Mouse (Mus musculus) intestine, embryonic 15.5 days (tissue): ENCODE data around the gene Tbc1d22a. TPM values are rescaled to one million over a fixed set of nuclear protein-coding genes. Genes with fewer than 3 reads are reported as not detected.

Experiments used
- ATAC-seq: fragments of 200-750 bp; cut with Nextera tagmentation; 2 replicates; pipeline ENCODE4 v1.8.0; 2017; ENCODE audit warnings: moderate TSS enrichment, moderate library complexity
- H3K27ac ChIP-seq: fragments of 300-500 bp; sonication (generic); 2 replicates; pipeline ENCODE4 v1.5.1; 2015; ENCODE audit warnings: mild to moderate bottlenecking, inconsistent platforms
- H3K27me3 ChIP-seq: fragments of 300-500 bp; sonication (generic); replicated peaks from 2 replicates; pipeline ENCODE4 v1.6.1; 2015; ENCODE audit warnings: inconsistent platforms
- H3K36me3 ChIP-seq: fragments of 300-500 bp; sonication (generic); 2 replicates; pipeline ENCODE4 v1.6.1; 2015; ENCODE audit warnings: inconsistent platforms
- H3K4me1 ChIP-seq: fragments of 300-500 bp; sonication (generic); replicated peaks from 2 replicates; pipeline ENCODE4 v1.6.1; 2015; ENCODE audit warnings: inconsistent platforms
- H3K4me2 ChIP-seq: fragments of 300-500 bp; sonication (generic); replicated peaks from 2 replicates; pipeline ENCODE4 v1.6.1; 2015; ENCODE audit warnings: mild to moderate bottlenecking, inconsistent platforms
- H3K4me3 ChIP-seq: fragments of 300-500 bp; sonication (generic); replicated peaks from 2 replicates; pipeline ENCODE4 v1.5.1; 2015; ENCODE audit warnings: inconsistent platforms
- H3K9ac ChIP-seq: fragments of 300-500 bp; sonication (generic); 2 replicates; pipeline ENCODE4 v1.6.1; 2015; ENCODE audit warnings: inconsistent platforms
- H3K9me3 ChIP-seq: fragments of 300-500 bp; sonication (generic); 2 replicates; pipeline ENCODE4 v1.6.1; 2016; ENCODE audit warnings: inconsistent platforms
- WGBS: fragments of 180-500 bp; shearing (Covaris S2); methylation state at CpG from one replicate; pipeline ENCODE4 v1.1.7; 2015; 5-methylcytosine and 5-hydroxymethylcytosine counted together
- polyA plus RNA-seq: library from polyadenylated mRNA; unstranded; fragments of >200 nt; fragmentation: Nextera tagmentation; extraction: Ambion mirVana; gene quantifications from 2 replicates; pipeline ENCODE4 v1.2.1, GENCODE M21; 2015

Gene Tbc1d22a
- polyA plus RNA-seq, 1 experiment from 2014 or later, result 10.0 TPM

DNA sequence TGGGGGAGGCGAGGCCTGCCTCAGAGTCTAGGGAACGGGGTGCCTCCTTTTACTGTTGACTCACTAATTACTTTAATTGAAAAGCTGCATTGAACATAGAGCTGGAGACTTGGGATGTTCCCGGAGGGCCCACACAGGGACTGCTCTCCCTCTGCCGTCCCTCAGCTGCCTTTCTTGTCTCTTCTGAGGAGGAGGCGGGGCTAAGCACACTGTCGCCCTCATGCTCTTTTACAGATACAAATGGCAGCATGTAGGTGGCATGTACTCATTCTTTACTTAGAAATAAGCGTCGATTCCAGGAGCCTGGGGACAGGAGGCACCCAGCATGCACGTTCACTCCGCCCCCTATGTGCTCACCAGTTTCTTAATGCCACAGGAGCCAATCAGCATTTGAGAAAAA is 39.2 kb downstream of the Tbc1d22a start:
- no peaks in the 10 kb centered on the region for H3K4me1 ChIP-seq
- ATAC-seq, result no peak
- H3K9ac ChIP-seq, result no peak overlapping the region
- H3K27ac ChIP-seq, result no peak overlapping the region
- no peaks in the 10 kb centered on the region for H3K36me3 ChIP-seq
- no peak overlapping the region for H3K4me3 ChIP-seq
- H3K27me3 ChIP-seq, result no peaks in the 10 kb centered on the region
- WGBS, result 61% methylated on average over 10 of the region's 10 CpGs
- H3K4me2 ChIP-seq, result no peak overlapping the region
- no peaks in the 10 kb centered on the region for H3K9me3 ChIP-seq

DNA sequence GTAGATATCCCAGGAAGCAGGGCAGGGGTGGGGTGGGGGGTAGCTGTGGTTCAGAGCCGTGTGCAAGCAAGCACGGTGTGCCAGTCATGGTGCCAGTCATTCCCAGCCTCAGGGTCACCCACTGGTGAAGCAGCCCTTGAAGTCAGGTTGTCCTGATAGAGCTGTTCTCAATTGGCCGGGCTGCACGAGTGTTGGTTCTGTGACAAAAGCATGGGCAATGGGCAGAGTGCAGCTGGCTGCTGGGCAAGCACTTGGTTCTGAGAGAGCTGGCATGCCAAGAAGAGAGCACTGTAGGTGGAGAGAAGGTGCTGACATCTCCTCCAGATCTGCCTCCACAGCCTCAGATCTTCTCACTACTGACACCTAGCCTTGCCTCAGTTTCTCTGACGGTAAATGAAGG is 41.9 kb downstream of the Tbc1d22a start:
- H3K9me3 ChIP-seq, result no peaks in the 10 kb centered on the region
- H3K4me1 ChIP-seq, result no peaks in the 10 kb centered on the region
- WGBS, result 83% methylated on average over 5 of the region's 5 CpGs

DNA sequence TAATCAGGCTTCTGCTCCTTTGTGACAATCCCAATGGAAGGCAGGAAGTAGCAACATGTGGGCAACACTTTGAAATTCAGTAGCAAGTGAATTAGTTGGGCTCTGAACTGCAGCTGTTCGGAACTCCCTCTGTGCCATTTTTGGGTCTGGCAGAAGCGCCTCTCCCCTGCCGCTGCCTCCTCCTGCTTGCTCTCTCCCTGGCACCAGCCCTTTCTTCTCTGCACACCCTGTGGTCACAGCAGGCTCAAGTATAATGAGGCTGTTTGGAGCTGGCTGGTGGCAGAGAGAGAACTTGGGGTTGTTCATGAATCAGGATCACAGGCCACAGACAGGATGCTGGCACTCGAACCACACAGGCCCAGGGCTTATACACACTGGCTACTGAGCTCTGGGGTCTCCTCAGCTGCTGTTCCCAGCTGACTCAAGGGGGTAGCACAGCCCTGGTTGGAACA is 42.5 kb downstream of the Tbc1d22a start:
- Histone ChIP-seq H3K9ac (no peak overlapping the region), H3K4me1 (no peaks in the 10 kb centered on the region), H3K36me3 (no peaks in the 10 kb centered on the region), H3K4me2 (no peak overlapping the region), H3K4me3 (no peak overlapping the region), H3K27me3 (no peaks in the 10 kb centered on the region), H3K27ac (no peak overlapping the region), H3K9me3 (no peaks in the 10 kb centered on the region)
- WGBS, result 74% methylated on average over 4 of the region's 4 CpGs
- ATAC-seq, result no peak

More for the DNA sequence above, 41.9 kb downstream of the Tbc1d22a start:
- Histone ChIP-seq H3K27ac (no peak overlapping the region), H3K4me3 (no peak overlapping the region), H3K4me2 (no peak overlapping the region), H3K27me3 (no peaks in the 10 kb centered on the region), H3K36me3 (no peaks in the 10 kb centered on the region), H3K9ac (no peak overlapping the region)
- no peak for ATAC-seq

DNA sequence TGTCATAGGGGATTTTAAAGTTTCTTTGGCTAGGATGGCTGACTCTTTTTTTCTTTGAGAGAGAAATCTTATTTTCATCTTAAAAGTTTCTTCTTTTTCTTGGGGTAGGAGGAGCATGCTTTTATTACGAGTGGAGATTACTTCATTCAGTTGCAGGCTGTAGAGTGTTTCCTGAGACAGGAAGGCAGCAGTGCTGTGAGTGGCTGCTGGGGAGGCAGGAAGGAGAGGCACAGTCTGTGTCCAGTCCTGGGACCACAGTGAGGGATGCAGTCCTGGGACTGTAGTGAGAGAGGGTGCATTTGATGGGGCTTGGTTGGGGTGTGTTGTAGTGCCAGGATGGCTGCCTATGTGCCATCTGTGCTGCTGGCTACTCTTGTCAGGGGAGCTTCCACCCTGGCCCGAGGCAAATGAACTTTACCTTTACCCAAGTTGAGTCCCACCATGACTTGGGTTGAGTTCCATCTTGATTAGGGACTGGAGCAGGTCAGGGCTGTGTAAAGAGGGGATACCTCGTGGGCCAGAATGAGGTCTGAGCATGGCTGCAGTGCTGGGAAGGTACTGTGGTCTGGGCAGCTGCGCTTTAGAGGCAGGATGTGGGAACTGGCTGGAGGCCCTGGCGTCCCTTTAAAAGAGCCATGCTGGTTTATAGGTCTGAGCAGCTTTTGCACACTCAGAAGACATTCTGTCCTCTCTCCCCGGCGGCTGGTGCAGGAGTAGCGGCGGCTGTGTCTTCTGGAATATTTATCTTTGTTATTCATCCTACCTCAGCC is 43.8 kb downstream of the Tbc1d22a start:
- H3K4me1 ChIP-seq, result no peaks in the 10 kb centered on the region
- no peaks in the 10 kb centered on the region for H3K27me3 ChIP-seq
- H3K9ac ChIP-seq, result no peak overlapping the region
- H3K27ac ChIP-seq, result no peak overlapping the region
- H3K4me3 ChIP-seq, result no peak overlapping the region
- H3K36me3 ChIP-seq, result no peaks in the 10 kb centered on the region
- ATAC-seq, result no peak
- WGBS, result 77% methylated on average over 9 of the region's 9 CpGs
- H3K4me2 ChIP-seq, result no peak overlapping the region
- H3K9me3 ChIP-seq, result no peaks in the 10 kb centered on the region

DNA sequence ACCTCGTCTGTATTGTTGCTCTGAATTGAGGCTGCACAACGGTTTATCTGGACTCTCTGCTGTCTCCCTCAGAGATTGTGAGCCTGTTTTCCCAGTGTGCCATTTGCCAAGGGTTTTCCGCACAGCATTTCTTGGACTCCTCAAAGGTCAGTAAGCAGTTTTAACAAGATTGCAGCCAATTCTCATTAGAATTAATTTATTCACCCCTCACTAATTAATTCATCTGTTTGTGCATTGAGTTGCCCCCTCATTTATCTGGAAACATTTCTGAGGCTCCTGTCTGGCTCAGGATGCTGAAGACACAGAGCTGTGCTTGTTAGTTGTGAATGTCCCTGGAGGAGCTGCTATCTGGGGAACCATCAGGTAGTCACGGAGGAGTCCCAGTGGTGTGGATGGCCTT is 45.0 kb downstream of the Tbc1d22a start:
- Histone ChIP-seq H3K9me3 (no peaks in the 10 kb centered on the region), H3K9ac (no peak overlapping the region), H3K4me2 (no peak overlapping the region), H3K4me3 (no peak overlapping the region), H3K27me3 (no peaks in the 10 kb centered on the region), H3K27ac (no peak overlapping the region), H3K4me1 (no peaks in the 10 kb centered on the region), H3K36me3 (no peaks in the 10 kb centered on the region)
- no peak for ATAC-seq
- WGBS, result 77% methylated on average over 4 of the region's 4 CpGs

DNA sequence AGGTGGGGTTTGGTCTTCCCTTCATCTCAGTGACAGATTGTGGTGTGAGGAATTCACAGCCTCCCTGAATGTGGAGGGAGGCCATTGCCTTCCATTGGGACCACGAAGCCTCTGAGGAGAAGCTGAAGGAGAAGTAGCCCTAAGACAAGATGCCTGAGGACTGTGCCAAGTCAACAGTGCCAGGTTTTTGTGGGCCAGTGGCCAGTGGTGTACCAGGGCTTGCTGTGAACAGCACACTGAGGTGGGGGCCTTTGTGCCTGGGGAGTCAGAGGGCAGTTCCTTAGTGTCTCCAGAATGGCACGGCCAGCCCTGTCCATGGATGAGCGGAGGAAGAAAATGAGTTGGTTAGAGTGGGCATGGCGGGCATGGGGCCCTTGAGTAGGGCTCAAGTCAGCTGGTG is 45.9 kb downstream of the Tbc1d22a start:
- no peaks in the 10 kb centered on the region for H3K27me3 ChIP-seq
- ATAC-seq, result no peak
- 89% methylated on average over 4 of the region's 4 CpGs for WGBS
- no peak overlapping the region for H3K9ac ChIP-seq
- H3K4me3 ChIP-seq, result no peak overlapping the region
- H3K4me2 ChIP-seq, result no peak overlapping the region
- no peaks in the 10 kb centered on the region for H3K36me3 ChIP-seq
- H3K27ac ChIP-seq, result no peak overlapping the region
- H3K4me1 ChIP-seq, result no peaks in the 10 kb centered on the region
- H3K9me3 ChIP-seq, result no peaks in the 10 kb centered on the region

DNA sequence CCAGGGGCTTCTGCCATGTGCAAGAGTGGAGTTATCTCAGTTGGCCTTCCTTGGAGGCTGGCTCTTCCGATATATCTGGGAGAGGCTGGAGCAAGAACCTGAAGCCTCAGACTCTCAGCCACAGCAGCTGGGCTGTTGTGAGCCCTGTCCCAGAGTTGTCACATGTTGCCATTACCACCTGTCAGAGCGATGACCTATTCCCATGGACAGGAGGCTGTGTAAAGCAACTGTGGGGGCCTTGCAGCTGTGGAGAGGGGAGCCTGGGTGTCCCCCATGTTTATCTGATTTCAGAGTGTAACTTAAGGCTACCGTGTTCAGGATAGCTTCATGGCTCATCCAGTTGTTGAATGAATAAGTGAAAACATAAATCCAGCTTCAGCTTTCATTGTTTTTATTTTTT is 50.1 kb downstream of the Tbc1d22a start:
- no peak overlapping the region for H3K27ac ChIP-seq
- H3K36me3 ChIP-seq, result no peaks in the 10 kb centered on the region
- no peak for ATAC-seq
- H3K4me3 ChIP-seq, result no peak overlapping the region
- 75% methylated on average over 3 of the region's 3 CpGs for WGBS
- H3K9me3 ChIP-seq, result no peaks in the 10 kb centered on the region
- no peaks in the 10 kb centered on the region for H3K27me3 ChIP-seq
- H3K9ac ChIP-seq, result no peak overlapping the region
- no peak overlapping the region for H3K4me2 ChIP-seq
- H3K4me1 ChIP-seq, result no peaks in the 10 kb centered on the region

DNA sequence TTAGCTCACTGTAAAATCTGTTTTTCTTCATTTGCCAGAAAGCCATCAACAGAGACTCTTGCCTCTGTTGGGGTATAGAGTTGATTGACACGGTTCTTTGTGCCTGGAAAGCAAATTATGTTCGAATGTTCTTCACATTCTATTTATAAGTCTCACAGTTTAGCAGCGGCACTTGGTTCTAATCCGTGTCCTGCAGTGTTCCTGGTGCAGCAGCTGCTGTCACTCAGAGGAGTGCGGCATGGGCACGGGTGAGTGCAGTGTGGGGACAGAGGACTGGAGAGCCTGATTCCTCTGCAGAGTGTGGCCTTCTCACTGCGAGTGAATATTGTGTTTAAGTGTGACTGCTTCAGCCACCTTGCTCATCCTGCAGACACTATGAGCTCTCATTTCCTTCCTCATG is 50.5 kb downstream of the Tbc1d22a start:
- H3K4me3 ChIP-seq, result no peak overlapping the region
- no peak overlapping the region for H3K9ac ChIP-seq
- no peaks in the 10 kb centered on the region for H3K36me3 ChIP-seq
- no peak overlapping the region for H3K4me2 ChIP-seq
- H3K4me1 ChIP-seq, result no peaks in the 10 kb centered on the region
- no peak for ATAC-seq
- 76% methylated on average over 7 of the region's 7 CpGs for WGBS
- no peaks in the 10 kb centered on the region for H3K9me3 ChIP-seq
- H3K27me3 ChIP-seq, result no peaks in the 10 kb centered on the region
- H3K27ac ChIP-seq, result no peak overlapping the region

DNA sequence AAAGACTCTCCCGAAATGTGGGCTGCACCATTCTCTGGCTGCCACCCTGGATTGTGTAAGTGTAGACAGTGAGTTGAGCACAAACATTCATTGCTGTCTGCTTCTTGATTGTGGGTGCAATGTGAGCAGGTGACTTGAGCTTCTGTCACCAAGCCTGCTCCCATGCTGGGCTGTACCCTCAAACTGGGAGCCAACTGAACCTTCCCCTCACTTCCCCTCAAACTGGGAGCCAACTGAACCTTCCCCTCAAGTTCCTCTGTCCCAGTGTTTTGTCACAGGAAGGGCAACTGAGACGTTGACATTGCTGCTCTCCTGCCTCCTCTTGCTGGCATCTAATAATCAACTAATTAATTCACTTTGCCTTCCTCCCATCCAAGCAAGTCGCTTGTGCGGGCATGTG is 52.7 kb downstream of the Tbc1d22a start:
- WGBS, result 71% methylated on average over 4 of the region's 4 CpGs

DNA sequence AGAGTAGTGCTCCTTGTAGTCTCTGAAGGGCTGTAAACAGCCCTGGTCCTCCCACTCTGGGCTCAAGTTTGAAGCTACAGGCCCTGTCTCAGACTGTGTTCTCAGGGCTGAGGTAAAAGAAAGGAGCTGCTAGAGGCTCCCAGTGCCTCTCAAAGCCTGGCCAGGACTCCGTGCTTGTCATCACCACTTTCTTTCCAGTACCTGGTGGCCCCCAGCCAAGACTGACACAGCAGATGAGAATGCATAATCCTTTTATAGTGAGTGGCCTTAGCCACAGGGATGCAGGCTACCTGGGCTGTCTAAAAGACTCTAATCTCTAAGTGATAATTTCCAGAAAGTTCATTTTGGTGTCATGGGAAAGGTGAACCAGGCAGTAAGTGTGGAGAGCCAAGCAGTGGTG is 54.3 kb downstream of the Tbc1d22a start:
- H3K4me2 ChIP-seq, result no peak overlapping the region
- 79% methylated on average over 1 of the region's 1 CpGs for WGBS
- no peak overlapping the region for H3K9ac ChIP-seq
- no peak overlapping the region for H3K27ac ChIP-seq
- H3K9me3 ChIP-seq, result no peaks in the 10 kb centered on the region
- no peak overlapping the region for H3K4me3 ChIP-seq
- no peak for ATAC-seq
- H3K27me3 ChIP-seq, result no peaks in the 10 kb centered on the region
- H3K4me1 ChIP-seq, result no peaks in the 10 kb centered on the region
- no peaks in the 10 kb centered on the region for H3K36me3 ChIP-seq

More for the DNA sequence above, 52.7 kb downstream of the Tbc1d22a start:
- Histone ChIP-seq H3K4me3 (no peak overlapping the region), H3K4me2 (no peak overlapping the region), H3K36me3 (no peaks in the 10 kb centered on the region), H3K27me3 (no peaks in the 10 kb centered on the region), H3K4me1 (no peaks in the 10 kb centered on the region), H3K27ac (no peak overlapping the region), H3K9ac (no peak overlapping the region), H3K9me3 (no peaks in the 10 kb centered on the region)
- no peak for ATAC-seq

DNA sequence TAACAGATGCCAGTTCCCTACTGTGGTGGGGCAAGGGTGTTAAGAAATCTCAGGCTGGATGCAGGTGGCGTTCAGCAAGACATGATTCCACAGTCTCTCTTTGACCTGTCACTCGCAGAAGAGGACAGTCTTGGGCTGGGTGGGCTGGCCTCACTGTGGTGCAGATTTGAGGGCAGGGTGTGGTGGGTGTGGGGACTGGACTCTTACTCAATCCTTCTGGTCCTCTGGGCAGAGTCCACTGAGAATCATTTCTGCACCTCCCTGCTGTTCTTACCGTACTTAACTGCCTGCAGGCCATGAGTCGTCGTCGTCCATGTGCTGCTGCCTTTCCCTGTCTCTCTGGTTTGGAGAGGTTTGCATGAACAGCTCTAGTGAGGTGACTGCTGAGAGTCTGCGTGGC is 61.5 kb downstream of the Tbc1d22a start:
- Histone ChIP-seq H3K4me3 (no peak overlapping the region), H3K27me3 (no peaks in the 10 kb centered on the region), H3K4me2 (no peak overlapping the region), H3K4me1 (peaks cover 41% of the 10 kb centered on the region), H3K27ac (no peak overlapping the region), H3K9ac (no peak overlapping the region), H3K9me3 (no peaks in the 10 kb centered on the region), H3K36me3 (no peaks in the 10 kb centered on the region)
- 68% methylated on average over 7 of the region's 7 CpGs for WGBS
- ATAC-seq, result peak; percentile 56

DNA sequence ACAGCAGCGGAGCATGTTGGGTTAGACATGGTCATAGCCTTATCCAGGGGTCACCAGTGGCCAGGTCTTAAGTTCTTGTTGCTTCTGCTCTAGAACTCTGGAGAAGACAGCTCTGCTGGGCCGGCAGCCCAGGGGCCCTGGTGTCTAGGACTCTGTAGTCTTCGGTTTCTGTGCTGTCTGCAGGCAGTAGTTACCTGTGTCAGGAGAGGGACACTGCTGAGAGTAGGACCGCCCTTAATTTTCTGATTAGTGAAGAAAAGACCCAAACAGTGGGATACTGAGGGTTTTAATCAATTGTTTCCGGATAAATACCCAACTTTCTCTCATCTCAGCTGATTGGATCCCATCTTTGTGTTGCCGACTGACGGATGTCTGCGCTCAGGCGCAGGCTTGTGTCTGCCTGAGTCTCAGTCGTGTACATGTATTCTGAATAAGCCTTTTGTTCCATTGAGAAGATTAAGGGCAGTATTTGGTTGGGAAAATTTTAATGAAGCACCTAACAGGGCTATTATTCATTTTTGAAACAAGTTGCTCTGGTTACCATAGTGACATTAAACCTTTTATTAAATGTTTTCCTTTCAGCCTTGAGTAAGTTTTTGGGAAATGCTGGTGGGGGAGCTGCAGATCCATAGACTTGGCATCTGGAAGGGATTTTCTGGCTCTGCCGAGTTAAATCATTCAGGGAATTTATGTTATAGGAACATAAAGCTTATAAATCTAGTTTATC is 62.4 kb downstream of the Tbc1d22a start:
- H3K4me3 ChIP-seq, result no peak overlapping the region
- no peaks in the 10 kb centered on the region for H3K9me3 ChIP-seq
- H3K27ac ChIP-seq, result no peak overlapping the region
- 81% methylated on average over 11 of the region's 11 CpGs for WGBS
- ATAC-seq, result no peak
- H3K4me2 ChIP-seq, result no peak overlapping the region
- no peak overlapping the region for H3K9ac ChIP-seq
- H3K4me1 ChIP-seq, result peaks cover 41% of the 10 kb centered on the region
- H3K27me3 ChIP-seq, result no peaks in the 10 kb centered on the region
- no peaks in the 10 kb centered on the region for H3K36me3 ChIP-seq

DNA sequence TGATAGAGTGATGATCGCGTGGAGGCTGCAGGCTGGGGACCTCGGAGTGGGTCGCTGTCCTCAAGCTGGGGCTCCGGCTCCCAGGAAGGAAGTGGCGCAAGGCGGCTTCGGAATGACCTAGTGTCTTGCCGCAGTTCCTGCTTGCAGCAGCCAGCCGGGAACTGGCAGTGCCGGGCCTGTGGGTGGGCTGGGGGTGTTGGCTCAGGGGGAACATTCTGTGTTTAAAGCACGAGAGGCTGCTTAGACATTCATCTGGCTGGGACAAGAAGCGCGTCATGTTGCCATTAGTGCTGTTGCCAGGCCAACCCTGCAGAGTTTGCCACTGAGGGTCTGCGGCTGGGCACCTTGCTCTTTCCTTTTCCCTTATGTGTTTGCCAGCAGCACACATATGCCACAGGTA is 63.2 kb downstream of the Tbc1d22a start:
- 54% methylated on average over 15 of the region's 15 CpGs for WGBS
- Histone ChIP-seq H3K27ac (no peak overlapping the region), H3K27me3 (no peaks in the 10 kb centered on the region), H3K9ac (no peak overlapping the region), H3K4me2 (no peak overlapping the region), H3K36me3 (no peaks in the 10 kb centered on the region), H3K4me1 (peaks cover 41% of the 10 kb centered on the region), H3K9me3 (no peaks in the 10 kb centered on the region), H3K4me3 (no peak overlapping the region)
- ATAC-seq, result no peak
